Mouse (Mus musculus): ENCODE measurements around the gene Tcp11.

Tcp11 gene

GRCm38 (mm10) chr17:28082863-28083262, 2.4 kb upstream of the Tcp11 start:
- no peak for DNase-seq

DNA sequence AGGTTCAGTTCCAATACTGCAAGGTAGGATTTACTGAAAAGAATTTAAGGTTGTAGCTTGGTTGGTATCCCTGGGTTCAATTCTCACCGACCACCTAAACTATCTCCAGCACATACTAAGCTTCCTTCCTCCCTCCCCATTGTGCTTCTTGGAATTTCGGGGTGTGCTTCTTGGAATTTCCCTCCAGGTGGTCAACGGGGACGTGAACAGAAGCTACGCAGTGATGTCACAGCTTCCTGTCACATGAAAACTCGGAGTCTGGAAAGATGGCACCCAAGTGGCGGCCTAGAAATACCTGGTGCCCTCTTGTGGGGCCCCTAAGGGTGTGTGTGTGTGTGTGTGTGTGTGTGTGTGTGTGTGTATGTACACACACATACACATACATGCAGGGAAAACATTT, 1.4 kb upstream of the Tcp11 start:
- no peak for DNase-seq

DNA sequence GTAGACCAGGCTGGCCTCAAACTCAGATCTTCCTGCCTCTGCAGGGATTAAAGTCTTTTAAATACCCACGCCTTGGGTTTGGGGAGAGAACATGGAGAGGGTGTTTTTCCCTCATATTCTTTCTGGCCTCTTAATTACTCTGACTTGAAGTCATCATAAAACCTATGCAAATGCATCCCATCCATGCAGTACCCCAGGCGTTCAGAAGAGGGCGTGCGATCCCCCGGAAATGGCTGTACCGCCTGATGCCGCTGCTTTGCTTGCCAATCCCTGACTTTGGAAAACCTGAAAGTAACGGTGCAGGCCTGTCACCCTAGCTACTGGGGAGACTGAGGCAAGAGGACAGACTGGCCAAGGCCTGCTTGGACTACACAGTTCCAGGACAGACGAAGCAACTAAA, 946 bp upstream of the Tcp11 start:
- peak; percentile 31 to 47 for DNase-seq

DNA sequence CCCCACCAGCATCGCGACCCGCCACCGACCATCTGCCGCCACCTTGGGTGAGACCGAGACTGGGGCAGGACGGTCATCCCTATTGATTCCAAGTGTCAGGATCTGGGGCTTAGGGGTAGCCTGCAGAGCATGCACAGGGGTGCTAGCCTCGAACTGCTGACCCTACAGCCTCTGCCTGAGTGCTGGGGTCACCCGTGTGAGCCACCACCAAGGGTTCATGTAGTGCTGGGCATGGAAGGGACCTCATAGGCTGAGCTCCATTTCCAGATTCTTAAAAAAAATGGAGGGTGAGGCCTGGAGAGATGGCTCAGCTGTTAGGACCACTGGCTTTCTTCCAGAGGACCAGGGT, 352 bp upstream of the Tcp11 start:
- no peak for DNase-seq

GRCm38 (mm10) chr17:28079618-28080017, 821 bp downstream of the Tcp11 start:
- DNase-seq = peak; percentile 88

DNA sequence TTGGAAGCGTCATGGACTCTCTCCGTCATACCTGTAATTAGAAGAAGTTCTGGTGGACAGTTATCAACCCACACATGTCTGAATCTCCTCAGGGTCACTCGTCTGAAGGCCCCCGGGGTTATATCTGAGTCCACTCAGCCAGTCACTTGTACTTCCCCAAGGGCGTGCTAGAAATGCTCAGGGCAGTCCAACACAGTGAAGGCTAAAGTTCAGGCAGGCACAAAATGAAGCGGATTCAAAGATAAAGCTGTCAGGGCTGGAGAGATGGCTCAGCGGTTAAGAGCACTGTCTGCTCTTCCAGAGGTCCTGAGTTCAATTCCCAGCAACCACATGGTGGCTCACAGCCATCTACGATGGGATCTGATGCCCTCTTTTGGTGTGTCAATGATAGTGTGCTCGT, 2.4 kb downstream of the Tcp11 start:
- no peak for DNase-seq

DNA sequence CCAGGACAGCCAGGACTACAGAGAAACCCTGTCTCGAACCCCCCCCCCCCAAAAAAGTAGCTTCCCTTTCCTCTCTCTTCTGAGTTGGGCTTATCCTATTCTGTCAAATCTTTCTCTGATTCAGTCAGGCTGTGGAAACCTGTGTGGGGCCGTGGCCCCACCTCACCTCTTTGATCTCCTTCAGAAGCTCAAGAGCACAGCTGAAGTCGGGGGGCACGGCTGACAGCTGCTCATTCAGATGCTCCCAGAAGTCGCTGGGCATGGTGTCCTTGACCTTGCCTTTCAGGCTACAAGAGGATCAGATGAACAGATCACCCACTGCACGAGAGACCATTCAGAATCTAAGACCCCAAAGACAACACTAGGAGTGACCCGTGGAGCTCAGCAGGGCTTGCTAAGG, 6.0 kb downstream of the Tcp11 start:
- DNase-seq = no peak

GRCm38 (mm10) chr17:28072730-28073129, 7.7 kb downstream of the Tcp11 start:
- DNase-seq = no peak

GRCm38 (mm10) chr17:28070256-28070655, 10.2 kb downstream of the Tcp11 start:
- DNase-seq = no peak

DNA sequence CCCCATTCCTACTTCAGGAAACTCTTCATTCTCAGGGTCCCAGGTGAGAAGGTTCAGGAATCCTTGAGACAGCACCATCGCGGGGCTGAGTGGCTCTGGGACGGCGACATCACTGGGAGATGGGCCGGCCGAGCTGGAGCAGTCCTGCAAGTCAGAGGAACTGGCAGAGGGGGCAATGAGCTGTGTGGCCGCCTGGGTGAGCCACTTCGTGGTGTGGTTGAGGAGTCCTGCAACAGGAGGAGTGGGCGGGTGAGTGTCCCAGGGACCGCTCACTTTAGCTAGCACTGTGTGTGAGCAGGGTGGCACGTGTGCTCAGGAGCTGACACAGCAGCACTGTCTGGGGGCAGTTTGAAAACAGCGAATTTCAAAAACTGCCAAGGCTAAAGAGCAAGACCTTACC, 11.0 kb downstream of the Tcp11 start:
- no peak for DNase-seq

DNA sequence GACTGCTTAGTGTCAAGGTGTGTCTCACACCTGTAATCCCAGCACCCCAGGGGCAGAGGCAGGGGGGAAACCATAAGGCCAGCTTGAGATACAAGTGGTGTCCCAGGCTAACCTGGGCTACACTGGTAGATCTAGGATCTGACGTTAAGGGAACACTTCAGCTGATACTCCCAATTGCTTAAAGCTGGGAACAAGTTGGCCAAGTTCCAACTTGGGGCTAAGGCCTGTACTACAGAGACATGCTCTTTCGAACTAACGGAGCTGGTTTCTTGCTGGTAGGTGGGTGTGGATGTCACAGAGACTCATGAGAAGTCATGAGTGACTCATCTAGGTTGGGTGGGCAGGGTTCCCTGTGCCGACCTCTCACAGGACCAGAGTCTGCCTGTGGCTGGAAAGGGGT, 13.1 kb downstream of the Tcp11 start:
- DNase-seq = no peak

GRCm38 (mm10) chr17:28063163-28063562, 17.3 kb downstream of the Tcp11 start:
- DNase-seq = no peak

- DNase-seq = peak in 1 of 2 experiments; percentile 40
Observed at GRCm38 (mm10) chr17:28062710-28063109, 17.7 kb downstream of the Tcp11 start.

DNA sequence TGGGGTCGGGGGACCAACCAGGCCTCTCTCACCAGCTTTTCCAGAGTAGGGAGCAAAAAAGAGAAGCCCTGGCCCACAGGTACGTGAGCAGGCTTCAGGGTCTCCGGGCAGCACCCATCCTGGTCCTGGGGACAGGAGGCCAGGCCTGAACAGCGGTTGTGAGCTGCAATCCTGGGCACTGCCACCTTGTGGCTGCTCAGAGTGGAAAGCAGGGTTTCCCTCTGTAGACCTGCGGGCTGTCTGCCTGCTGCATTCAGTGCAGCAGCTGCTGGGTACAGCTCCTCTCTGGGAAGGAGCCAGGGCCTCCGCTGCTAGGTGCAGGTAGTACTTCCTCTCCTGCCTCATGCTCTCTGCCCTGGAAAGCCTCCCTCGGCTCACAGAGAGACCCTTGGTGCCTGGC, 19.0 kb downstream of the Tcp11 start:
- peak in 1 of 2 experiments; percentile 50 for DNase-seq

DNA sequence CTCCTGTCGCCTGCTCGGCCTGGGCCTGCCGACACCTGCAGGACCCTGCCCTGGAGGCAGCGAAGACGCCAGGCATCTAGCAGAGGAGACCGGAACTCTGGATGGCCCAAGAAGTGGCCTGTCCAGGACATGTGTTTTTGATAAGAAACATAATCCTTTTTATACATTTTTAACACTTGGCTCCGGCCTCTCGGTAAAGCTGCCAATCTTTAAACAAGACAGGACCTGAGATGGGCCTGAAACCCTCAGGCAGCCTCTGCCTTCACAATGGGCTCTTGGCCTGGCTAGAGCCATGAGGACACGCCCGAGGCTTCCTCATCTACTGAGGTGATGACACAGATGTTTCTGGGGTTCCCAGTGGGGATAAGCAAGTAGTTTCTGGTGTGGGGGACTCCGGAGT, 19.8 kb downstream of the Tcp11 start:
- no peak for DNase-seq

- no peak for DNase-seq
Observed at GRCm38 (mm10) chr17:28058346-28058745, 22.1 kb downstream of the Tcp11 start.

GRCm38 (mm10) chr17:28052293-28052863, 28.1 kb downstream of the Tcp11 start:
- peak; percentile 56 to 61 for DNase-seq

DNA sequence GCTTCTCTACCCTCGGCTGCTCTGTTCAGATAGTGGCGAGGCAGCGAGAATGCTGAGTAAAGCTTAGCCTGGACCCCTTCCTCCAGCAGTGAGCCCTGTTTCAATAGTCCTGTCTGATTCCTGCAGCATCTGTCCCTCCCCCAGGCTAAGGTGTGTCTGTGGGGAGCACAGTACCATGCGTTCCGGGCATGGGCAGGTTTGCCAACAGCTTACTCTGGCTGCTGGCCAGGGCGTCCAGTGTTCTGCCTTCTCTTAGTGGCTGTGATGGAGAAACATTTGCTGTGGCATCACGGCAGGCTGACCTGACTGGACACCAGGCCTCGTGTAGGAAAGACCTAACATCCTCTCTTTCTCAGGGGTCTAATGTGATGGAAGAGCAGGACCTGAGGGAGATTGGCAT, 30.2 kb downstream of the Tcp11 start:
- DNase-seq = peak in 1 of 2 experiments; percentile 36

- no peak for DNase-seq
Observed at GRCm38 (mm10) chr17:28048425-28048824, 32.0 kb downstream of the Tcp11 start.

DNA sequence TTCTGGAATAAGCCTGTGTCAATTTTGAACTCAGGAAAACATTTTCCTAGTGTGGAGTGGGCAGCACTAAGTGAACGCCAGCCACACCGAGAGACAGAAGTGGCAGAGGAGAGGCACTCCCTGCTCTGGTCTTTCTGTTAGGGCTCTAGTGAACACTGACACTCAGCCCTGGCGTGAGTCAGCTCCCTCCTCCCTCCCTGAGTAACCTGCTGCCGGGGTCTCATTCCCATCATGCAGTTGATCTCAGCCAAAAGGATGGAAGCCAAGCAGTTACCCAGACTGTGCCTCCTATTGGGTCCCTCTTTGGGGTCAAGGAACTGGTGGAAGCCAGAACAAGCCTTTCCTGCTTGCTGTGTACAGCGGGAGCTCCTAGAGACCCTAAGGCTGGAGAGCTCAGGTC, 32.9 kb downstream of the Tcp11 start:
- no peak for DNase-seq

DNA sequence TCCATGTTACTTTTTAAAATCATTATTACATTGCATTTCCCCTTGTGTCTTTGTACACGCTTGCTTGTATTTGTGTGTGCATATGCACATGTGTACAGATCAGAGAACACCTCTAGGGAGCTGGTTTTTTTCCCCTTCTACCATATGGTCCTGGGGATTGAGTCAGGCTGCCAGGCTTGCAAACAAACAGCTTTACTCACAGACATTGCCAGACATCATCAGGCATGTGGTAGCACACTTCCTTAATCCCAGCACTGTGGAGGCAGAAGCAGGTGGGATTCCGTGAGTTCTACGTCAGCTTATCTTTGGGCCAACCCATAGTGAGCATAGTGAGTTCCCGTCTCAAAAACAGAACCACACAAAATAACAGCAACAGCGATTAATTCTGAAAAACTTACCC, 33.4 kb downstream of the Tcp11 start:
- no peak for DNase-seq

GRCm38 (mm10) chr17:28042299-28042771, 38.1 kb downstream of the Tcp11 start:
- peak; percentile 49 to 55 for DNase-seq

DNA sequence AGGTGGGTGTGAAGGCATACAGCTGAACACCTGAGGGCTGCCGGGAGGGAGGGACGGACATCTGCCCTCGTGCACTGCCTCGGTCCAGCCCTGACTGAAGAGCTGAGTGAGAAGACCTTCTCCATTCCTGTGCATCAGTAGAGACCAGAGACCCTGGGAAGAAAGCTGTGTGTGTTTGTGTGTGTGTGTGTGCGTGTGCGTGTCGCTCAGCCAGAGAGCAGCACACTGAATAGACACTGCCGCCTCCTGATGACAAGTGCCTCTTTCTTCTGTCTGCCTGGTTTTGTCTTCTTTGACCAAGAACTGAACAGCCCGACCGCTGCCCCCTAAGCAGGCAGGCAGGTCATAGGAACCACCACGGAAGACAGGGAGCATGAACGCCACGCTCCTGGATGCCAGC, 39.1 kb downstream of the Tcp11 start:
- no peak for DNase-seq

DNA sequence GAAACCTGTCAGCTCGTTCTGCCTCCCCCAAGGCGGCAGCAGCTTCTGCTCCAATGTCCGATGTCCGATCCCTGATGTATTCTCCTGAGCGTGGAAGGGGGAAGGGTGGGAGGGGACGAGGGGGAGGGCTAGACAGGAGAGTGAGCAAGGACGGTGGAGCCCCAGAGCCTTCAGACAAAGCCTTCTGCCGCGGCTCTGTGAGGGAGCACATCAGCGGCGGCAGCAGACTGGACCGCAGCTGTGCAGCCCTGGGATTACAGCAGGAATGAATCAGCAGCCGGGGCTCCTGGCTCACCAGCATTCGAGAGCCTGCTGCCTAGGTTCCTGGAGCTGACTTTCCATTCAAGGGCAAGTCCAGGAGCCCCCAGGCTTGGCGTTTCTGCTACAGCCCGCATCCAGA, 39.8 kb downstream of the Tcp11 start:
- no peak for DNase-seq

Measured in cerebellum, postnatal 36 days (tissue).